8 mouse cellular contexts compared by ENCODE assay signal in the genomic region with DNA sequence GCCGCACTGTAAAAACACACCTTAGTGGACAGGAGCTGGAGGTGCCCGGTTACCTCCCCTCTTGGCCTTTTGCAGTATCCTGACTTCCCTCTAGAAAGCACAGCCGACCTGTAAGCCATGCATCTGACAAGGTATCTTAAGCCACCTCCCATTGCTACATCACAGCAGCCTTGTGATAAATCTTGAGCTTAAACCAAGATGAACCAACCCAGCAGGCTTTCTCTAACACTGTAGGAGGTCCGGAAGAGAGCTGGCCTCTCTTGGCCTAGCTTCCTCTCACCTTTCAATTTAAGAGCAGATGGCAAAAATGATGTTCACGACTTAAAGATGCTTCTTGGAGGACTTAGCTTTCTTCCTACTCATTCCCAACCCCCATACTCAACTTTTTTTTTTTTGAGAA. TPM values are rescaled to one million over a fixed set of nuclear protein-coding genes. Genes with fewer than 3 reads are reported as not detected.
DNase-seq lines count a peak whose midpoint lies in the region; ATAC-seq lines count a peak whose summit lies in the region.
"Had no signal": no experiment of that assay in that cellular context is flagged by ENCODE, and none has a peak within 500 bp of the region (broad histone marks: within the 10 kb centered on the region; RNA-seq: fewer than 3 reads in every experiment).

No protein-coding gene starts in this region.

- H3K36me3 ChIP-seq in neural tube, embryonic 11.5 days (ENCODE audit: control insufficient read depth, insufficient read depth, low read length): no peaks in the 10 kb centered on the region; the same call in none of the 2 replicates
- no peaks in the 10 kb centered on the region for H3K36me3 ChIP-seq in hindbrain, embryonic 12.5 days
- 0 out of 2 replicates have a peak, but pooled peaks cover 2% of the 10 kb centered on the region for H3K36me3 ChIP-seq in midbrain, embryonic 11.5 days (ENCODE audit: control insufficient read depth, insufficient read depth, low read length)

- no peaks in the 10 kb centered on the region for H3K9me3 ChIP-seq in neural tube, embryonic 11.5 days (ENCODE audit: control insufficient read depth, low read length)
- H3K9me3 ChIP-seq in hindbrain, embryonic 12.5 days (replicated peaks): no peaks in the 10 kb centered on the region
- no peaks in the 10 kb centered on the region for H3K9me3 ChIP-seq in midbrain, embryonic 11.5 days (ENCODE audit: control insufficient read depth, low read length)

- no peak for ATAC-seq in neural tube, embryonic 11.5 days (ENCODE audit: insufficient read depth, low FRiP score, low TSS enrichment)
- no peak for ATAC-seq in hindbrain, embryonic 12.5 days (ENCODE audit: low FRiP score)
- ATAC-seq in midbrain, embryonic 11.5 days (ENCODE audit: low FRiP score): no peak

- H3K27me3 ChIP-seq in neural tube, embryonic 11.5 days (ENCODE audit: control insufficient read depth, insufficient read depth, low read length): no peaks in the 10 kb centered on the region
- no peaks in the 10 kb centered on the region for H3K27me3 ChIP-seq in hindbrain, embryonic 12.5 days
- 0 out of 2 replicates have a peak, but pooled peaks cover 2% of the 10 kb centered on the region for H3K27me3 ChIP-seq in midbrain, embryonic 11.5 days (ENCODE audit: control insufficient read depth, insufficient read depth, low read length)

- H3K4me1 ChIP-seq in neural tube, embryonic 11.5 days (ENCODE audit: control insufficient read depth, insufficient read depth, low read length): peaks cover 94% of the 10 kb centered on the region
- peaks cover 94% of the 10 kb centered on the region for H3K4me1 ChIP-seq in hindbrain, embryonic 12.5 days
- H3K4me1 ChIP-seq in midbrain, embryonic 11.5 days (ENCODE audit: control insufficient read depth, insufficient read depth, low read length): peaks cover 85% of the 10 kb centered on the region

- WGBS in neural tube, embryonic 11.5 days: 24% methylated on average over 5 of the region's 5 CpGs
- WGBS in hindbrain, embryonic 12.5 days: 30% methylated on average over 5 of the region's 5 CpGs
- 29% methylated on average over 5 of the region's 5 CpGs for WGBS in midbrain, embryonic 11.5 days

- peak overlapping the region; percentile 30; the same call in 1 of the 2 replicates for H3K4me2 ChIP-seq in neural tube, embryonic 11.5 days (ENCODE audit: low read depth)
- H3K4me2 ChIP-seq in hindbrain, embryonic 12.5 days (replicated peaks): peak overlapping the region; percentile 42
- H3K4me2 ChIP-seq in midbrain, embryonic 11.5 days: peak overlapping the region; percentile 33

- H3K4me3 ChIP-seq in neural tube, embryonic 11.5 days (ENCODE audit: low read depth, low read length): no peak overlapping the region
- peak overlapping the region; percentile 6; the same call in 1 of the 2 replicates for H3K4me3 ChIP-seq in hindbrain, embryonic 12.5 days
- H3K4me3 ChIP-seq in midbrain, embryonic 11.5 days (ENCODE audit: low read depth, low read length): peak overlapping the region; percentile 1; the same call in 1 of the 2 replicates

- peak overlapping the region; percentile 63 for H3K27ac ChIP-seq in neural tube, embryonic 11.5 days (ENCODE audit: low read depth, low read length)
- H3K27ac ChIP-seq in hindbrain, embryonic 12.5 days: peak overlapping the region; percentile 77
- peak overlapping the region; percentile 77 for H3K27ac ChIP-seq in midbrain, embryonic 11.5 days (ENCODE audit: low read depth, low read length)

- H3K9ac ChIP-seq in neural tube, embryonic 11.5 days (ENCODE audit: low read length): no peak overlapping the region
- no peak overlapping the region for H3K9ac ChIP-seq in hindbrain, embryonic 12.5 days
- H3K9ac ChIP-seq in midbrain, embryonic 11.5 days (ENCODE audit: low read length): no peak overlapping the region

- DNase-seq in neural tube, embryonic 11.5 days (ENCODE audit: low spot score): no peak
- no peak for DNase-seq in neural tube, embryonic 10.5 days (ENCODE audit: extremely low spot score, low spot score)
- DNase-seq in midbrain, embryonic 11.5 days (ENCODE audit: low spot score, missing footprints): peak; percentile 89
- DNase-seq in embryo, embryonic 11 days: no peak
- no peak for DNase-seq in thymus, postnatal 25 days
- no peak for DNase-seq in left cerebral cortex, adult 8-10 months (ENCODE audit: low spot score in 2 of 2)
- DNase-seq: gastrocnemius, postnatal 14 days had no signal

RNA-seq across cellular contexts. Expression of gene Ptch1, which starts 17.5 kb away (rescaled TPM):
- 22.8 and 24.2 TPM in 2 replicates for polyA plus RNA-seq in neural tube, embryonic 11.5 days (2014; fragmentation: Nextera tagmentation; extraction: Ambion mirVana)
- polyA plus RNA-seq in hindbrain, embryonic 12.5 days (2016; fragmentation: Nextera tagmentation; extraction: Ambion mirVana): 22.7 and 24.3 TPM in 2 replicates
- polyA plus RNA-seq in midbrain, embryonic 11.5 days (2014; fragmentation: Nextera tagmentation; extraction: Ambion mirVana): 22.6 and 22.9 TPM in 2 replicates
- total RNA-seq in left cerebral cortex, adult 8-10 months (2022): 10 to 100 TPM; 49.4 to 73.3 (median 61.8) TPM

RNA-seq across cellular contexts. Expression of gene Fancc, which starts 58.8 kb away (rescaled TPM):
- polyA plus RNA-seq in neural tube, embryonic 11.5 days (2014; fragmentation: Nextera tagmentation; extraction: Ambion mirVana): 22.2 and 26.3 TPM in 2 replicates
- 20.4 and 23.0 TPM in 2 replicates for polyA plus RNA-seq in hindbrain, embryonic 12.5 days (2016; fragmentation: Nextera tagmentation; extraction: Ambion mirVana)
- 23.7 and 23.9 TPM in 2 replicates for polyA plus RNA-seq in midbrain, embryonic 11.5 days (2014; fragmentation: Nextera tagmentation; extraction: Ambion mirVana)
- 10 to 100 TPM; 10.5 to 12.1 (median 10.6) TPM for total RNA-seq in left cerebral cortex, adult 8-10 months (2022)
